24 mouse cellular contexts compared by ENCODE assay signal in the genomic region with DNA sequence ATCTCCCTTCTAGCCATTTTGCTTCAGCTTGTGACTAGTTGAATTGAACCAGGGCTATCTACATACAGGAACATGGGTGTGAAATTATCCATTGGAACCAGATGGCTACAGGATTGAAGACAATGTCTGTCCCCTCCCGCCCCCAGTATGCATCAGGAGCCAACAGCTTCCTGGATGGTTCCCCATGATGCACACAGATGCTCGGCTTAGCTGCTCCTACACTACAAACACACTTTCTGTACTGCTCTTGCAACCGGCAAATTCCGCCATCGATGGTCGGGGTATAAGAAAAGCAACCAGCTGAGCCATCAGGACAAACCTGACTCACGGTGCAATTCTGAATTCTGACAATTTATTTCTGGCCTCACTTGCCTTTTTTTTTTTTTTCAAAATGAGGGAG.
DNase-seq lines count a peak whose midpoint lies in the region; ATAC-seq lines count a peak whose summit lies in the region.
"Had no signal": no experiment of that assay in that cellular context is flagged by ENCODE, and none has a peak within 500 bp of the region (broad histone marks: within the 10 kb centered on the region; RNA-seq: fewer than 3 reads in every experiment).

No protein-coding gene starts in this region.

- H3K27ac ChIP-seq in hindbrain, embryonic 12.5 days, result no peak overlapping the region
- H3K27ac ChIP-seq: embryonic facial prominence, embryonic 10.5 days; forebrain, embryonic 10.5 days; gastrocnemius, adult 2 months; limb, embryonic 12.5 days; midbrain, embryonic 12.5 days; neural tube, embryonic 12.5 days had no signal

- DNase-seq in cerebellum, postnatal 10 days, result peak; percentile 35 to 57
- DNase-seq in cerebellum, adult 8-10 months, result no peak
- DNase-seq in left cerebral cortex, postnatal 14 days (ENCODE audit: low spot score in 2 of 2), result peak; percentile 22 to 52
- no peak for DNase-seq in left cerebral cortex, adult 11 months (ENCODE audit: low spot score)
- DNase-seq in brain, adult 2 months (ENCODE audit: low read depth, low spot score), result peak; percentile 70
- DNase-seq in layer of hippocampus, adult 9-11 months, result peak; percentile 66
- DNase-seq in adrenal gland, adult (ENCODE audit: inconsistent age in 2 of 2, low spot score in 1 of 2), result no peak
- DNase-seq: adrenal gland, postnatal 10 days; cerebellum, adult 9-11 months; gastrocnemius, adult 2 months; kidney, postnatal 25 days; liver, postnatal 0 days; thymus, postnatal 14 days had no signal

- 84% methylated on average over 7 of the region's 7 CpGs for WGBS in hindbrain, embryonic 12.5 days

- intact Hi-C loops in left cerebral cortex, postnatal 14 days (cut with DNase I), result no loop called here

- H3K4me3 ChIP-seq in hindbrain, embryonic 12.5 days, result no peak overlapping the region
- H3K4me3 ChIP-seq: embryonic facial prominence, embryonic 10.5 days; forebrain, embryonic 10.5 days; gastrocnemius, adult 2 months; limb, embryonic 12.5 days; midbrain, embryonic 12.5 days; neural tube, embryonic 12.5 days had no signal

- H3K9ac ChIP-seq in hindbrain, embryonic 12.5 days, result no peak overlapping the region
- H3K9ac ChIP-seq: limb, embryonic 12.5 days; liver, postnatal 0 days; midbrain, embryonic 12.5 days; neural tube, embryonic 12.5 days had no signal

- H3K4me1 ChIP-seq in hindbrain, embryonic 12.5 days, result peaks cover 6% of the 10 kb centered on the region

- peaks cover 32% of the 10 kb centered on the region for H3K27me3 ChIP-seq in hindbrain, embryonic 12.5 days

- ATAC-seq in hindbrain, embryonic 12.5 days (ENCODE audit: low FRiP score), result no peak
- ATAC-seq: activated CD4-positive, CD25-positive, alpha-beta regulatory T cell, adult 4 months; forebrain, embryonic 16.5 days; intestine, postnatal 0 days; liver, postnatal 0 days; lung, postnatal 0 days had no signal

- no peaks in the 10 kb centered on the region for H3K36me3 ChIP-seq in hindbrain, embryonic 12.5 days
- H3K36me3 ChIP-seq: embryonic facial prominence, embryonic 10.5 days; forebrain, embryonic 10.5 days; limb, embryonic 12.5 days; midbrain, embryonic 12.5 days; neural tube, embryonic 12.5 days had no signal

- no peak overlapping the region for H3K4me2 ChIP-seq in hindbrain, embryonic 12.5 days (replicated peaks)
- H3K4me2 ChIP-seq: limb, embryonic 12.5 days; liver, embryonic 11.5 days; midbrain, embryonic 12.5 days; neural tube, embryonic 12.5 days had no signal

- H3K9me3 ChIP-seq in hindbrain, embryonic 12.5 days (replicated peaks), result no peaks in the 10 kb centered on the region
- H3K9me3 ChIP-seq: embryonic facial prominence, embryonic 10.5 days; forebrain, embryonic 10.5 days; limb, embryonic 12.5 days; midbrain, embryonic 12.5 days; neural tube, embryonic 12.5 days had no signal

Comparison
In these comparisons a context has a peak if more than half of its experiments do, and no peak if none do; other contexts are left out.
1. DNase-seq: peak in cerebellum, postnatal 10 days (2 of 2), left cerebral cortex, postnatal 14 days (2 of 2), brain, adult 2 months (single experiment) and layer of hippocampus, adult 9-11 months (single experiment); none in cerebellum, adult 8-10 months (single experiment), left cerebral cortex, adult 11 months (single experiment) and adrenal gland, adult (0 of 2).